Mouse (Mus musculus): Measurements from ENCODE around the gene Dcun1d1.

GRCm38 (mm10) chr3:35931896-35932727, 5.1 kb downstream of the Dcun1d1 start:
- TF ChIP-seq FLI1 (IDR thresholded peaks at IDR 0.05; ENCODE audit: low read length) (no peak), GATA1 (IDR thresholded peaks at IDR 0.05; ENCODE audit: borderline replicate concordance, low read length) (no peak)

All from megakaryocyte, embryonic 14.5 days (primary cell).